Mouse (Mus musculus): ENCODE results near the gene Tor2a.

The Tor2a gene

DNA sequence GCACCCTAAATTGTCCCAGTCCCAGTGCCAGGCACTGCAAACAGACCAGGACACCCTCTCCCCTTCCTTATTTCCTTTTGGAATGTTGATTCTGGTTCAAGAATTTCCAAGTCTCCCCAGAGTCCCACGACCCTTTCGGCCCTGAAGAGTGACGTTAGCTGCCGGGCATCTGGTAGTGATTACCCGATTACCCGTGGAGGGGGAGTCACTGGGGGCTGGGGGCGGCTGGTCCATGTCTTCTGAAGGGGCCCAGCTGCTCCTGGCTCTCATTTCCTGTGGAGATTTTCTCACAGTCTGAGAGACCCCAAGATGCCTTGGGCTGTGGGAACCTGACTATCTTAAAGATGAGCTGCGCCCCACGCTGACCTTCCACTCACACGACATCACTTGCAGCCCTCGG is 26.2 kb upstream of the Tor2a start:
- peak; percentile 94 for DNase-seq

DNA sequence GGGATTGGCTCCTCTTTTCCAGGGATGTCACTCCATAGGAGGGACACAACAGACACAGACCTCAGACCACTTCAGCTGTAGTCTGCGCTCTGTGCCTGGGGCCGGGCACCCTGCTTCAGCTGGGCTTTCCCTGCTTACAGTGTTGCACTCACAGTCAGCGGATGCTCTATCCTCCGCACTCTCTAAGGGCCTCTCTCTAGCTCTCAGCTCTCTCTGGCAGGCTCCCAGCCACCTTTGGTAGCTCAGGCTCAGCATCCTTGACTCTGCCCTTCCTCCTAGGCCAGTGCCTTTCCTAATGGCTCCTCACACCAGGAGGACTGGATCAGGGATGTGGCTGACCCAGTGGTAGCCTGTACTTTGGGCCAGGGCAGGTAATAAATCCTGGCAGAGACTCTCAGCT is 25.1 kb upstream of the Tor2a start:
- DNase-seq = peak; percentile 96

DNA sequence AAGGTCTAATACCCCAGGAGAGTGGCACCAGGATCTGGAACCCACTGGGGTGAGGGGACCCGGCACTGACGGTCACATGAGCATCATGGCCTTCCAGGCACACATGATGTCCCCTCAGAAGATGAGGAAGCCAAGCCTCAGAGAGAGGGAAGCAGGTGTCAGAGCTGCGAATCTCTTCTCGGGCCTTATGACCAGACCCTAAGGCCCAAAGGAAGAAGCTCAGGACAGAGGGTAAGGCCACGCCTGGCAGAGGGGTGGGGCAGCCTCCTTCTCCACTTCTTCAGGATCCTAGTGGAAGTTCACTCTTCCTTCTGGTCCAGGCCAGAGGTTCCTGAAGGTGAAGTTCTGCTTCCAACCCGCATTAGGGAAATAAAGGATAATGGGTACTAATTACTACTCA is 24.3 kb upstream of the Tor2a start:
- peak; percentile 98 for DNase-seq

DNA sequence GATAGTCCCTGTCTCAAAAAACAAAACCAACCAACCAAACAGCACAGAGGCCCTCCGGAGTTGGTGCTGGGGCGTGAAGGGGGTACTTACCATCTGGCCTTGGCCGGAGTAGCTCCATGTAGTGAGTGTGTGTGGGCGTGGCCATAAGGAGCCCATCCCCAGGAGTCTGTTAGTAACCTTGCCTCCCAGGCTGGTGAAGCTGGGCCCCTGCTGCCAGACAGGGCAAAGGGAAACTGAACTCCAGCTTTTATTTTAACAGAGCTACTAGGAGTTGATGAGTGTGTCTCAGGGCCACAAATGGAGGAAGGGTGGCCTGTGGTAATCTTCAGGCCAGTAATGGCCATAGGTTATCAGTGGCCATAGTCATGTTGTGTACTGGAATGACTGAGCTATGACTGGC is 22.6 kb upstream of the Tor2a start:
- peak; percentile 97 for DNase-seq

DNA sequence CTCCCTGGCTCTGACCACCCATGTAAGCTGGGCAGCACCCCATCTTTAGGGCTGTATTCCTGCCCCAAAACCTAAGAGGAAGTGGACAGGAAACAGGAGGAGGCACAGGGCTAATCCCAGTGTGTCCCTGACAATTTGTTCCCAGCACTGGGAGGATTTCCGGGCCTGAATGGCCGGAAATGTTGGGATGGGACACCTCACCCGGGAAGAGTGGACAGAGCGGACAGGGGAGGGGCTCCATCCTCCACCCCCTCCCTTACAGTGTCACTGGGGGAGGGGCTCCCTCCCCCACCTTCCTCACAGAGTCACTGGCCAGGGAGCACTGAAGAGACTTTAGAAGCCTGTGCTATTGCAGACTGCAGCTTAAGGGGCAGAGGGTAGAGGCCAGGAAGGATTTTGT is 22.1 kb upstream of the Tor2a start:
- DNase-seq = peak; percentile 100

DNA sequence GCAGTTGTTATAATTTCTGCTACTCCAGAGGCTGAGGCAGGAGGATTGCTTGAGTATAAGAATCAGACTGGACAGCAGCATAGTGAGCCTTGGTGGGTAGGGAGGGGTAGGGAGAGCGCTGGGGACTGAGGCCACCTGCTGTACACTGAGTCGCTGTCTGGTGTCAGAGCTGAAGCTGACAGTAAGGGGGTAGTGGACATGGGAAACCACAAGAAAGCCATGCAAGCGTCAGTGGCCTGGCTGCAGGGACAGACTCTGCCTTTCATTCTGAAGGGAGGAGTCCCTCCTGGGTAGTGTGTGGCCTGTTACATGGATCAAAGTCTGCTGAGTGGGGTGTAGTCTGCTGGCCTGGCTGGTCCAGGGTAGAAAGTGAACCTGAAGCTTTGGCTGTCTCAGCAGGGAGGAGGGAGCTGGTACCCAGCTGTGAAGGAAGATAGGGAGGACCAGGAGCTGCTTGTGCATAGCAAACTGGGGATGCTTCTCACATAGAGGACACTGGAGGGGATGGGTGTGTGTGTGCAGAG is 20.7 kb upstream of the Tor2a start:
- DNase-seq = peak; percentile 93

DNA sequence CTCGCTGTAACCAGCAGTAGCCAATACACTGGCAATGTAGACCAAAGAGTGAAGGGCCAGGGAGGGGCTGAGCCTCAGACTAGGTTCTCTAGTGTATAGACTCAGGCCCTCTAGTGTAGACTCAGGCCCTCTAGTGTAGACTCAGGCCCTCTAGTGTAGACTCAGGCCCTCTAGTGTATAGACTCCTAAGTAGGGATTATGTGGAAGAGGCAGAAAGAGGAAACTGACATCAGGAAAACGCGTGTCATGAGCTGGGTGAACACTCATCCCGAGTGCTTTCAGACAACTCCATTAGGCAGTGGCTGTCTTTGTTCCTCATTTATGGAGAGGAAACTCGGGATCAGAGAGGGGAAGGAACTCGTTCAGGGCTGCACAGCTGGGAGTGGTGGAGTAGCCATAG is 20.0 kb upstream of the Tor2a start:
- peak; percentile 92 for DNase-seq

DNA sequence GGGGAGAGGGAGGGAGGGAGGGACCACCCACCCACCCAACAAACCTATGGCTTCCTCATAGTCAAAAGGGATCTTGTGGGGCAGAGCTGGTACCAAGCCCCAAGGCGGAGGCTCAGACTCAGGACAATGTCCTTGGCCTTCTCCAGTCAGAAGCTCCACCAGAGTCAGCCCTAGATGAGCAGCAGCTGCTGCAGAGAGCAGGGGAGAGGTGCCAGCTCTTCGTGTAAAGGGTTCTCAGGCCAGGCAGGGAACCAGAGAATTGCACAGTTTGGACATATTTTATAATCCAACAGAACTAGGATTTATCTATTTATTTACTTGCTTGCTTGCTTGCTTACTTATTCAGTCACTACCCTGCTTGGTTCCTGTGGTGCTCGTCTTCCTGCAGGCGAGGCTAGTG is 17.7 kb upstream of the Tor2a start:
- no peak for DNase-seq

DNA sequence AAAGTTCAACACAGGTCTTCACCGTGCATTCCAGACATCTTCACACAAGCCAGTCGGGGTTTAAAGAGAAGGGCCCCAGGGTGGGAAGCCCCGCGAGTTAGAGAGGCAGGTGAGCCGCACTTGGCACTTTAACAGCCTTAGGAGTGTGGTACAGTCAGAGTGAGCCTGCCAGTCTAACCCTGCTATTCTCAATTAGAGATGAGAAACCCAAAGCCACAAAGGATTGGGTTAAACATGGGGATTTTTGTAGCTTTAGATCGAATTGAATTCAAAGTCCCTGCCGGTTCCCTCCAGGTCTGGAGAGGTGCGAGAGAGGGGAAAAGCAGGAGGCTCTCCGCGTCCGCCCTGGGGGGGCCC is 16.1 kb upstream of the Tor2a start, which contains the start of gene 6330409D20Rik:
6330409D20Rik (minus strand) TSS at position 101 of the 357 bp plus-strand sequence.
- no peak for DNase-seq

DNA sequence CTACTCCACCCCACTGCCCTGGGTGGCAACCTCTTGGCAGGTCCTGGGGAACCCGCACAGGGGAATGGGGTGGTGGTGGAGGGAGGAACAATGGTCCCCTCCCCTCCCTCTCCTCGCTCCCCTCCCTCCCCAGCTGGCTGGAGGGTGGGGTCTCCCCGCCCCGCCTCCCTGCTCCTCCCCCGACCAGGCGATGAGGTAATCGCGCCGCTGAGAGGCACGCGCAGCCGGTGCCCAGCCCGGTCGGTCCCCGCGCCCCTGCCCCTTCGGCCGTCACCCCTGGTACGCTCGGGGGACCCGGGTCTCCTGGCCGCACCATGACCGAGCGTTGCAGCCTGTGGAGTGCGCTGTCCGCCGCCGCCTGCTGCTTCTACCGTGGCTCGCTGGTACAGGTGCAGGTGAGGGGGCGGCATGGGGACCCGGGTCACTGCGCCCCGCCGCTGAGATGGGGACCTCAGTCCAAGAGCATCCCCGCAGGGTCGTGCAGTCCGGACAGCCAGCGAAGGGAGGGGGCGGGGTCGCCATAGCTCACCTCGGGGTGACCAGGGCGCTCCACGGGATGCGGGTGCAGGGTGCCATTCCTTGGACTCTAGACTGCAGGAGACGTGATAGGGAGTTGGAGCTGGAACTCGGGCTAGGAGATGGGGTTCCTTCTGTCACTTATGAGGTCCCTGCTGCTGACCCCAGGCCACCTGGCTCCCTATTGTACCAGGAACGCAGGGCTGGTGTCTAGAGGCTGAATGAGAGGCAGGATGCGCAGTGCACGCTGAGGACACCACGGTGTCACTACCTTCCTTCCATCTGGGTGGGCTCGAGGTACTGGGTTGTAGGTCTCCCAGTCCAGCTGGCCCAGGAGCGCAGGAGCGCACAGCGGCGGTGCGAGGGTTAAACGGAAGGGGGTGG is 15.5 kb upstream of the Tor2a start:
- DNase-seq = peak; percentile 97

DNA sequence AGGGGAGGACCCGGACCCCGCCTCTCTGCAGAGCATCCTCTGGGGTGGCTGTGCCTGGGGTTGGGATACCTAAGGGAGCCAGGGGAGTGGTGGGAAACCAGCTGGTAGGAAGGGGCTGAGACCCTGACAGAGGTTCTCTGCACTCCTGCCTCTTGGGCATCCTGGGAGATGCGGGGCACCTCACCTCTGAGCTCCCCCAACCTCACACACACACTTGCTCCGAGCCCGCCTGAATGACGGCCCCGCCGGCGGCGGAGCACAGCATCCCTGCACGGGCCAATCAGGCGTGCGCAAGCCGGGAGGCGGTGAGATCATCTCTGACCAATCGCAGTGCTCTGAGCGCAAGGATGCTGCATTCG is 14.9 kb upstream of the Tor2a start:
- DNase-seq = peak; percentile 94

DNA sequence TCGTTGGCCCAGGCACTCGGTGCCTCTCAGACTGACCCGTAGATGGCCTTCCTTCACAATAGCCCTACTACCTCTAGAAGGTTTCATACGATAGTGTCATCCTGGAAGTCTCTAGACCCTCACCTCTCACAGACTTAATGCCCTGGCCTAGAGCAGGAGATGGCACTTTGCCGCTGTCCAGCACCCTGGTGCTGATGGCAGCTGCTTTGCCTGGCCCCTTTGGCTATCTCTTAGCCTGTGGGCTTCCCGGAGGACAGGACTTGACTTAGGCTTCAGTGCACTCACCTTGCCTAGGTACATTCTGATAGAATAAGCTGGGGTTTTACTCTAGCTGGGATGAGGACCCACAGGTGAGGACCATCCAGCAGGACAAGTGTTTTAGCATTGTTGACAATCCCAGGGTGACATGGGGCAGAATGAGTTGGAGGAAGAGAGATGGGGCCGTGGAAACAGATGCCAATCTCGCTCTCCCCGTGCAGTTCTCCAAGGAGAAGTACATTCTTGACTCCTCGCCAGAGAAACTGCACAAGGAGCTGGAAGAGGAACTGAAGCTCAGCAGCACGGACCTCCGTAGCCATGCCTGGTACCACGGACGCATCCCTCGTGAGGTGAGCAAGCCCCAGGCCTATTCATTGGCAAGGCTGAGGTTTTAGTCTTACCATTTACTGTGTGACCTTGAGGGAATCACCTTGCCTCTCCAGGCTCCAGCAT is 12.6 kb upstream of the Tor2a start:
- DNase-seq = peak; percentile 94

DNA sequence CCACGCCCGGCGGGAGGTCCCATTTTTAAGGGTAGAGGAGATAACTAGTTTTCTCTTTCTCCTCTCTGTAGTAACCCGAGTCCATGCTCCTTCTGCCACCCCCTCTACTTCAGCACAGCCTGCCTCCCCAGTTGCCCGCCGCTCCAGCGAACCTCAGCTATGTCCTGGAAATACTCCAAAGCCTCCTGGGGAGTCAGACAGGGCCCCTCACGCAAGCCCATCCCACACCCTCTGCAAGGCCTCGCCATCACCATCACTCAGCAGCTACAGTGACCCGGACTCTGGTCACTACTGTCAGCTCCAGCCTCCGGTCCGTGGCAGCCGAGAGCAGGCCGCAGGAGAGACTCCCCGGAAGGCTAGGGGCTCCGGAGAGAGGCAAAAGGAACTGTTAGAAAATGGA is 8.0 kb upstream of the Tor2a start:
- peak; percentile 89 for DNase-seq

DNA sequence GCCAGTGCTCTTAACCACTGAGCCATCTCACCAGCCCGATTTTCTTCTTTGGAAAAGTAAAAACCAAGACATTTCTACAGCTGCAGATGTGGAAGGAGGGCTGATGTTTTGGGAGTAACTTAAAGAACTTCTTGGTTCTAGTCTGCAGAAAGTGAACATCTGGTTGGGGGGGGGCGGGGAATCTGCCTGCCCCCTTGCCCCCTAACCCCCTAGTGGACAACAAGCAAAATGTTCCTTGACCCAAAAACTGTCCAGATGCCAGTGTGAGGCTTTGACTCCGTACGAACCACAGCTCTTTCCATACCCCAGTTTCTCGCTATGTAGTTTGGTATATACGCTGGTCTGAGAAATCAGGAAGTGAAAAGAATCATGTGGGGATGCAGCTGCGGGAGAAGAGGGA is 6.8 kb upstream of the Tor2a start:
- no peak for DNase-seq

DNA sequence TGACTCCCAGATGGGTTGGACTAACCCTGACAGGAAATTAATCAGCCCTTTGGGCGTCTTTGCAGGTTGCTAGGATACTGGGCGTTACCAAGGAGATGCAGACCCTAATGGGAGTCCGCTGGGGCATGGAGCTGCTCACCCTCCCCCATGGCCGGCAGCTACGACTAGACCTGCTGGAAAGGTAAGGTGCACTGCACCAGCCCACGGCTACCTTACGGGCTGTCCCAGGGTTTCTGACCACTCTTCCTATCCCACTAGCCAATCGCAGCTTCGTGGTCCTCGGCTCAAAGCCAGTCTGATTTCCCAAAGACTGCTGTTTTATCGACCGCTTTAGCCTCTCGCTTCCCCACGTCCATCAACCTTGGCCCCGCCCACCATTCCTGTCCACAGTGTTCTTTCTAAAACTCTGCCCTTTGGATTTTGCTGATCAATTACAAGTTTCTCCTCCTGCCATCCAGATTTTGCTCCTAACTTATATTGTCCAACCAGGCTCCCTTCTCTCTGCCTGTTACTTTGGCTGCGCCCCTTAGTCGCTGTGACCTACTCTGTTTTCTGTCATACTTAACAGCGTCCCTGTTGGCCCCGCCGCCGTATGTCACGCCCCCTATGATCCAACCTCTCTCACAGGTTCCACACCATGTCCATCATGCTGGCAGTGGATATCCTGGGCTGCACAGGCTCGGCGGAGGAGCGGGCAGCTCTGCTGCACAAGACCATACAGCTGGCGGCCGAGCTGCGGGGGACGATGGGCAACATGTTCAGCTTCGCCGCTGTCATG is 6.0 kb upstream of the Tor2a start:
- DNase-seq = peak; percentile 98

DNA sequence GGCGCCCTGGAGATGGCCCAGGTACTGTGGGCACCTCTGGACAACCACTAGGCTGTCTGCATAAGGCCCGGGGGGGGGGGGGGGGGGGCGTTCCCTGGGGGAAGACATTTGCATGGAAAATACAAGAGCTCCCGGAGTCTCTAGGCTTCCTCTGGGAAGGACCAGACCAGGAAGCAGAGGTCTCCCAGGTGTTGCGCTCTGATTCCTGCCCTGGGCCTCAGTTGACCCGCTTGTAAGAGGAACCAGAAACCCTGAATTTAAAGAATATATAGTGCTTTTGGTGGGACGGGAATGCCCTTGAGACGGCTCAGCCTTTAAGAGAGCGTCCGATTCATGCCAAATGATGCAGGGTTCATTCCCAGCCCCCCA is 5.4 kb upstream of the Tor2a start:
- DNase-seq = peak; percentile 90

DNA sequence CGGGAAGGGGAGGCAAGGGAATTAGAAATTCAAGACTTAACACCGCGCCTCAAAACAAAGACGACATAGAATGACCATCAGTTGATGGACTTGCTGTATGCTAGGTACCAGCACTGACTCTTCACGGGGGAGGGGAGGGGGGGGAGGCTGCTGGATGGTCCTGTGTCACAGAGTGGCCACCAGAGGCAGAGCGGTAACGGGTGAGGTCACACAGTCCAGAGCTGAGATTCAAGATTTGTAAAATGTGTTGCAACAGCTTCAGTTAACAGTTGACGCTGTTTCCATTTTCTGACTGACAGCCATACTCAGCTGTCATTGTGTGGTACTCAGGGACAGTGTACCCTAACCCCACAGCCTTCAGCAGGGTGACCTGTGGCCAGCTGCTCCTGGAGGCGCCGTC is 4.9 kb upstream of the Tor2a start:
- DNase-seq = no peak

DNA sequence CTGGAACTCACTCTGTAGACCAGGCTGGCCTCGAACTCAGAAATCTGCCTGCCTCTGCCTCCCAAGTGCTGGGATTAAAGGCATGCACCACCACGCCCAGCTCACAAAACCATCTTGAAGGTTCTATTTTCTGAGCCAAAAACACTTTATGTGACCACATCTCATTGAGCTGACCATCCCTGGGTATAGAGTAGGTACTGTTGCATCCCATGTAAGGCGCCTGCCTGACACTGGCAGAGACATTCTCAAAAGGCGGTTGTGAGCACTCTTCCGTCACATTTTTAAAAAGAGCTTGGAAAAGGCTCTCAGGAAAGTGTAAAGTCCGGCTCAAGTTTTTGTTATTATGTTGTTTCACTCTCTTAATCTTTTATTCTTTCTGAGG is 369 bp upstream of the Tor2a start:
- no peak for DNase-seq

DNA sequence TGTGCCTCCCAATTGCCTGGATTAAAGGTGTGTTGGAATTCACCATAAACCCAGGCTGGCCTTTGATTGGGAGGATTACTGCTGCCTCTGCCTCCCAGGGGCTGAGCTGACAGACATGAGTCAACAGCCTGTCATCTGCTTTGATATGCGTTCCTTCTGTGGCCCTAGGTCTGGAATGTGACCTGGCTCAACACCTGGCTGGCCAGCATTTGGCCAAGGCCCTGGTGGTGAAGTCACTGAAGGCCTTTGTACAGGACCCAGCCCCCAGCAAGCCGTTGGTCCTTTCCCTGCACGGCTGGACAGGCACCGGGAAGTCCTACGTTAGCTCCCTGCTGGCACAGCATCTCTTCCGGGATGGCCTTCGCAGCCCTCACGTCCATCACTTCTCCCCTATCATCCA is 1.5 kb downstream of the Tor2a start:
- peak; percentile 94 for DNase-seq

DNA sequence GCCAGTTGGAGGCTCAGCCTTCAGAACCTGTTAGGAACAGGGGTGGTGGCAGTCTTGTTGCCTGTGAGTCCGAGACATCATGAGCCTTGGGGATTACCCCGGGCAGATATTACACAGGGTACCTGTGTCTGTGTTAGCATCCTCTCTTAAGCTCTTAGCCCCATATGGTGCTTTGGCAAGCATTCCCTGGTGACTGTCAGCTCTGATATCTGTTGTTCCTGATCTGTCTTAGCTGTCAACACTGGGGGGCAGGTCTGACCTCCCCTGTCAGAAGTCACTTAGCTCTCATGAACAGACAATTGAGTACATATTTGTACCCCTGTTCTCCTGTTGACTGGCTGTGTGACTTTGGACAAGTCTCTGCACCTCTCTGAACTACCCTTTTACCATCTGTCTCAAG is 2.0 kb downstream of the Tor2a start:
- peak; percentile 88 for DNase-seq

DNA sequence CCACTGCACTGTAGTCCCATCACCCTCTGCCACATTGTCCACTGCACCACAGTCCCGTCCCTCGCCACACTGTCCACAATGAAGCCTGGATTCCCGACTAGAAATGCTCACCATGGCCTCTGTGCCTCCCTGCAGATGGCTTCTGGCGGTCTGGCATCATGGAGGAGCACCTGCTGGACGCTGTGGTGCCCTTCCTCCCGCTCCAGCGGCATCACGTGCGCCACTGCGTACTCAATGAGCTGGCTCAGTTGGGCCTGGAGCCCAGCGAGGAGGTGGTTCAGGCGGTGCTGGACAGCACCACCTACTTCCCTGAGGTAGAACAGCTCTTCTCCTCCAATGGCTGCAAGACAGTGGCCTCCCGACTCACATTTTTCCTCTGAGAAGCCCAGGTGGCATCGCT is 4.3 kb downstream of the Tor2a start:
- no peak for DNase-seq

DNA sequence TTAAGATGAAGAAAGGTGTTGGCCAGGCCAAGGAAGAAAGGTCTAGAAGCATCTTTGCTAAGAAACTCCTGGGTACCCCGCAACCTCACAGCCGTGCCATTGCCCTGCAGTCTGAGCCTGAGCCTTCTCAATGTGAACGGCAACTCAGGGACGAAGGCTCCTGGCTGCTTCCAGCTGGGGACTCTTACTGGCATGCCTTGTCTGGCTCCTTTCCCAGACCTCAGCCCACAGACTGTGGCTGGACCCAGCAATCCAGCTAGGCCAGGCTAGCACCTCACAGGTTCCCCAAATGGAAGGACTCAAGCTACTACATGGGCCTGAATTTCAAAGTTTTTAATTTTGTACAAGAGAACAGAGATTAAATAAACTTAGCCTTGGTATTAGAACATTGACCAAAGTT is 4.8 kb downstream of the Tor2a start:
- DNase-seq = no peak

DNA sequence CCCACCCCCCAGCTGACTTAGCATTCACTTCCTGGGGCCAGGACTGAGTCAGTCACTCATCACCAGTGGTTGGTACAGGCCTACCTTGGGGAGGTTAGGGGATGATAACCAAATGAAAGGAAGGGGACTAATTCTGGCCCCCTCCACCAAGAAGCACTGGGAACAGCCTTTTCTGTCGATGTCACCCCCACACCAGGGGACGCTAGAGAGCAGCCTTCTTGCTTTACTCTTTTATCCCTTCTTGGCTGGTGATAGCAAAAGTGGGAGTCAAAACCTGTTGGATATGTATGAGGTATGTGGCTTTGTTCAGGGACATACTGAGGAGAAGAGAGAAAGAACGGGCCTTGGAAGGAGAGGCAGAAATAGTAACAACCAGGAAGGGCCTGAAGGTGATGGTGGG is 6.3 kb downstream of the Tor2a start:
- DNase-seq = no peak

DNA sequence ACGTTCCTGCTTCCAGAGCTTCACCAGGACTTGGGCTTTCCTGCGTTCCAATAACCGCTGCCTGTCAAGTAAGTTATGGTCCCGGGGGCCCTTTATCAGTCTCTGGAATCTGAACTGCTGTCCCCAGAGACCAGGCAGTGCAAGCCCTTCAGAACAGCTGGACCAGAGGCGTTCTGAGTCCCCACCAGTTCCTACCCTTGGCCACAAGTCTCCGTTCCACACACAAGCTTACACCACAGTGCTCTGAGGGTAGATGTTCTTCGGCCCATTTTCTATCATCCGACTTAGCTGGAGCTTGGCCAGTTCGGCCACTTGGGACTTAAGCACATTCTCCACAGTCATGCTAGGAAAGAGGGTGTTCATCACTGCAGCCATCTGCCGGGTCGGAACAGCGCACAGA is 10.2 kb downstream of the Tor2a start:
- DNase-seq = no peak
